Mouse (Mus musculus): Measurements from ENCODE around the gene Tgfbr2.

DNA sequence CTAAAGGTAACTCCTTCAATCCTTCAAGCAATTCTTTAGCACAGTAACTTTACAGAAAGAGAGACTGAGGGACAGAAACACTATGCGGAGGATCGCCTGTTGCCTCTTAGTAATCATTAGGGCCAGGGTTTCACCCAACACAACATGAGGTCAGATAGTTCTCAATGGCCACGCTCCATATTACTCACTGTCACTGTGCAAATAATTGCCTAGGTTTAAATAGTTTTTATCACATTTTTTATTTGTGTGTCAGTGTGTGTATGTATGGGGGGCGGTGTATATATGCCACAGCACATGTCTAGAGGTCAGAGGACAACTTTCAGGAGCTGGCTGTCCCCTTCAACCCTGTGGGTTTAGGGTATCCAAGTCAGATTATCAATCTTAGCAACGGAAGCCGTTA, 46.4 kb upstream of the Tgfbr2 start:
- no peak for TF ChIP-seq POLR2A (IDR thresholded peaks at IDR 0.05; ENCODE audit: insufficient read length, low read depth)
- TF ChIP-seq USF1 (IDR thresholded peaks at IDR 0.05; ENCODE audit: low read depth), result no peak
- no peak for TF ChIP-seq CEBPB (IDR thresholded peaks at IDR 0.05; ENCODE audit: insufficient read depth, poor library complexity, severe bottlenecking)
- TF ChIP-seq TCF3 (IDR thresholded peaks at IDR 0.05; ENCODE audit: insufficient read length, low read depth), result no peak
- no peak for TF ChIP-seq MYOD1 (IDR thresholded peaks at IDR 0.05; ENCODE audit: control insufficient read depth in 1 of 3, insufficient read length in 2 of 3, low read depth in 2 of 3)
- TF ChIP-seq E2F4 (IDR thresholded peaks at IDR 0.05; ENCODE audit: insufficient read depth), result no peak
